Mouse (Mus musculus): ENCODE measurements around the gene Ccdc159.

GRCm38 (mm10) chr9:21923490-21924098 is 3.7 kb upstream of the Ccdc159 start:
- TF ChIP-seq GATA1 (IDR thresholded peaks at IDR 0.05; ENCODE audit: low read length) (no peak), TAL1 (IDR thresholded peaks at IDR 0.05; ENCODE audit: low read length) (no peak)

Data from erythroblast, embryonic 14.5 days (primary cell).